Mouse (Mus musculus) hindbrain, embryonic 16.5 days (tissue): ENCODE data around the gene Uhrf1. TPM values are rescaled to one million over a fixed set of nuclear protein-coding genes. Genes with fewer than 3 reads are reported as not detected.
A peak's percentile ranks its signal among the peaks of the same experiment; 100 is the strongest.

ENCODE experiments used
- ATAC-seq: fragments of 200-750 bp; cut with Nextera tagmentation; 2 replicates; pipeline ENCODE4 v1.8.0; 2017; ENCODE audit warnings: moderate TSS enrichment, moderate library complexity
- H3K27ac ChIP-seq: fragments of 300-500 bp; sonication (generic); 2 replicates; pipeline ENCODE4 v1.5.1; 2014; ENCODE audit warnings: low read depth, mild to moderate bottlenecking, control low read depth, low read length, moderate library complexity
- H3K27me3 ChIP-seq: fragments of 300-500 bp; sonication (generic); replicated peaks from 2 replicates; pipeline ENCODE4 v1.6.1; 2014; ENCODE audit warnings: low read length; ENCODE audit not compliant: control insufficient read depth, insufficient read depth
- H3K36me3 ChIP-seq: fragments of 300-500 bp; sonication (generic); 2 replicates; pipeline ENCODE4 v1.6.1; 2014; ENCODE audit warnings: mild to moderate bottlenecking, low read length, moderate library complexity, mixed read lengths; ENCODE audit not compliant: control insufficient read depth, insufficient read depth
- H3K4me1 ChIP-seq: fragments of 300-500 bp; sonication (generic); 2 replicates; pipeline ENCODE4 v1.6.1; 2014; ENCODE audit warnings: low read depth, low read length; ENCODE audit not compliant: control insufficient read depth, insufficient read depth
- H3K4me2 ChIP-seq: fragments of 300-500 bp; sonication (generic); 2 replicates; pipeline ENCODE4 v1.6.1; 2014; ENCODE audit warnings: mild to moderate bottlenecking, low read length, control low read depth, moderate library complexity
- H3K4me3 ChIP-seq: fragments of 300-500 bp; sonication (generic); 2 replicates; pipeline ENCODE4 v1.5.1; 2014; ENCODE audit warnings: mild to moderate bottlenecking, low read length, control low read depth, moderate library complexity
- H3K9ac ChIP-seq: fragments of 300-500 bp; sonication (generic); 2 replicates; pipeline ENCODE4 v1.6.1; 2014; ENCODE audit warnings: low read depth, mild to moderate bottlenecking, control low read depth, low read length, moderate library complexity
- H3K9me3 ChIP-seq: fragments of 300-500 bp; sonication (generic); 2 replicates; pipeline ENCODE4 v1.6.1; 2014; ENCODE audit warnings: mild to moderate bottlenecking, low read length, moderate library complexity; ENCODE audit not compliant: control insufficient read depth
- WGBS: fragments of 180-500 bp; shearing (Covaris S2); extraction: QIAGEN DNeasy Blood & Tissue Kit; methylation state at CpG from one replicate; pipeline ENCODE4 v1.1.7; 2014; 5-methylcytosine and 5-hydroxymethylcytosine counted together
- polyA plus RNA-seq: library from polyadenylated mRNA; unstranded; fragments of >200 nt; fragmentation: Nextera tagmentation; extraction: Ambion mirVana; gene quantifications from 2 replicates; pipeline ENCODE4 v1.2.1, GENCODE M21; 2015

The Uhrf1 gene
- polyA plus RNA-seq, 1 experiment from 2014 or later, result 23.3 TPM

DNA sequence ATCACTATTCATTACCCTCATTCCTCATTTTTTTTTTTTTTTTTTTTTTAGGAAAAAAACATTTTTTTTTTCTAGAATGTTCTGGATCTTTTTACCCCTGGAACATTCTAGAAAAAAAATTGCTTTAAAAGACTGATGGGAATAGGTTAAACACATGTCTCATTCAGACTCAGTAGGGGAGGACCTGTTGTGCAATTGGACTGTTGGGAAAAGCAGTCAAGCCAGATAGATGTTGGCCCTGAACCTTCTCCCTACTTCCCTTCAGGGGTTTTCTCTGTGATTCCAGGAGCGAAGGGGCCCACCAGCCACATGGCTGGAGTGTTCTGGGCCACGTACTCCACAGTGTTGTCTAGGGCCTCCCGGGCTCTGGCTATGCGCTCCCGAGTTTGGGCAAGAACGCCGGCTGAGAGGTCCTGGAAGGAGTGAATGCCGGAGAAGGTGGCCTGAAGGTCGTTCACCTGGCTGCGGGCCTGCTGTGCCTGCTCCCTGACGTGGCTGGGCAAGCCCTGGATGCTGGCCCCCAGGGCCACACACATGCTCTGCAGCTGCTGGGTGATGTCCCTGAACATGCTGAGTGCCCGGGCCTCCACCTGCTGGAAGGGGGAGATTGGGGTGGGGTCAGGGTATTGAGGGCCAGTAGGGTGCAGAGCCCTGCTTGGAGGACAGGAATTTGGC, 23.5 kb upstream of the Uhrf1 start:
- no peak for ATAC-seq
- no peak overlapping the region for H3K4me3 ChIP-seq
- no peaks in the 10 kb centered on the region for H3K36me3 ChIP-seq
- no peaks in the 10 kb centered on the region for H3K9me3 ChIP-seq
- no peaks in the 10 kb centered on the region for H3K27me3 ChIP-seq
- H3K4me2 ChIP-seq, result no peak overlapping the region
- 83% methylated on average over 12 of the region's 12 CpGs for WGBS
- H3K4me1 ChIP-seq, result peaks cover 12% of the 10 kb centered on the region
- H3K9ac ChIP-seq, result no peak overlapping the region
- H3K27ac ChIP-seq, result no peak overlapping the region

GRCm38 (mm10) chr17:56281193-56281592, 21.9 kb upstream of the Uhrf1 start:
- no peak overlapping the region for H3K4me3 ChIP-seq
- no peak for ATAC-seq
- H3K9ac ChIP-seq, result no peak overlapping the region
- H3K9me3 ChIP-seq, result no peaks in the 10 kb centered on the region
- no peak overlapping the region for H3K4me2 ChIP-seq
- H3K27me3 ChIP-seq, result no peaks in the 10 kb centered on the region
- no peaks in the 10 kb centered on the region for H3K36me3 ChIP-seq
- 88% methylated on average over 12 of the region's 12 CpGs for WGBS
- H3K4me1 ChIP-seq, result peaks cover 10% of the 10 kb centered on the region
- H3K27ac ChIP-seq, result no peak overlapping the region

- 68% methylated on average over 4 of the region's 4 CpGs for WGBS
- Histone ChIP-seq H3K36me3 (no peaks in the 10 kb centered on the region), H3K9ac (no peak overlapping the region), H3K27ac (peak overlapping the region; percentile 44; the same call in 1 of the 2 replicates), H3K4me1 (no peaks in the 10 kb centered on the region), H3K4me2 (no peak overlapping the region), H3K27me3 (no peaks in the 10 kb centered on the region), H3K4me3 (no peak overlapping the region), H3K9me3 (no peaks in the 10 kb centered on the region)
- ATAC-seq, result peak; percentile 53; the same call in 1 of the 2 replicates
These were observed 20.3 kb upstream of the Uhrf1 start for GRCm38 (mm10) chr17:56282802-56283201.

- no peaks in the 10 kb centered on the region for H3K27me3 ChIP-seq
- ATAC-seq, result no peak
- no peak overlapping the region for H3K9ac ChIP-seq
- H3K4me1 ChIP-seq, result no peaks in the 10 kb centered on the region
- 93% methylated on average over 8 of the region's 8 CpGs for WGBS
- H3K4me3 ChIP-seq, result no peak overlapping the region
- no peak overlapping the region for H3K4me2 ChIP-seq
- no peaks in the 10 kb centered on the region for H3K9me3 ChIP-seq
- no peak overlapping the region for H3K27ac ChIP-seq
- no peaks in the 10 kb centered on the region for H3K36me3 ChIP-seq
These were observed 19.8 kb upstream of the Uhrf1 start for GRCm38 (mm10) chr17:56283316-56283715.

- Histone ChIP-seq H3K4me1 (peaks cover 10% of the 10 kb centered on the region), H3K27ac (no peak overlapping the region), H3K36me3 (no peaks in the 10 kb centered on the region), H3K4me2 (no peak overlapping the region), H3K27me3 (no peaks in the 10 kb centered on the region), H3K9ac (no peak overlapping the region), H3K4me3 (no peak overlapping the region), H3K9me3 (no peaks in the 10 kb centered on the region)
- no peak for ATAC-seq
- 97% methylated on average over 11 of the region's 11 CpGs for WGBS
These were observed 17.1 kb upstream of the Uhrf1 start for GRCm38 (mm10) chr17:56285995-56286394.

DNA sequence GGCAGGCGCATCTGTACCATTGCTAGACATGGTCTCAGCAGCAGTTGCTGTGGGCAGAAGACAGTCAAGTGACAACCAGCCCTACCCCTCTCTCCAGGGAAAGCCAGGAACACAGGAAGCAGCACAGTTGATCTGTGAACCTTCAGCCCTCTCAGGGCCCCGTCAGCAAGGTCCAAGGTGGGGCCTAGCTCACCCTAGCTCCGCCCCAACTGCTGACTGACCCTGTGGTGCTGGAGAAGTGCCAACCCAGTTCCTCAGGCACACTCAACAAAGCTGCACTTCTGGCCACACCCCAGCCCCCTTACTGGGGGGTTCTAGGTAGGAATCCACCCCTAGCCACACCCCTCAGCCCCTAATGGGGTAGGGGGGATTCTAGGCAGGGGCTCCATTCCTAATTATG, 15.3 kb upstream of the Uhrf1 start:
- no peak overlapping the region for H3K27ac ChIP-seq
- 69% methylated on average over 3 of the region's 3 CpGs for WGBS
- no peaks in the 10 kb centered on the region for H3K9me3 ChIP-seq
- ATAC-seq, result no peak
- no peak overlapping the region for H3K4me2 ChIP-seq
- H3K4me3 ChIP-seq, result no peak overlapping the region
- peaks cover 10% of the 10 kb centered on the region for H3K4me1 ChIP-seq
- H3K9ac ChIP-seq, result no peak overlapping the region
- H3K36me3 ChIP-seq, result no peaks in the 10 kb centered on the region
- no peaks in the 10 kb centered on the region for H3K27me3 ChIP-seq

DNA sequence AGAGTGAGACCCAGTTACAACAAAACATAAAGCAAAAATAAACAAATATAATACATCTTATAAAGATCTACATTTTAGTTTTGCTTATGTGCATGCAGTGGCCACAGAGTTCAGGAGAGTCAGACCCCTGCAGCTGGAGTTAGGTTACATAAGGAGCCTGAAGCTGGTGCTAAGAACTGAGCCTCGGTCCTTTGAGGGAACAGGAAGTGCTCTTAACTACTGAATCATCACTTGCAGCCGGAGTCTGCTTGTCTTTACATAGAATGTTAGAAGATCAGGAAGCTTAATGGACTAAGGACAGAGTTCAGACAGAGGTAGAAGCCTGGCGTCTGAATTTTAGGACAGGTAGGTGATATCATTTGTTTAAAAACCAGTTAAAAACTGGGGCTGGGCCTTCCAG, 14.3 kb upstream of the Uhrf1 start:
- Histone ChIP-seq H3K4me3 (no peak overlapping the region), H3K27ac (no peak overlapping the region), H3K4me1 (peaks cover 10% of the 10 kb centered on the region), H3K4me2 (no peak overlapping the region; the same call in 1 of the 2 replicates), H3K9ac (no peak overlapping the region), H3K27me3 (no peaks in the 10 kb centered on the region), H3K9me3 (no peaks in the 10 kb centered on the region), H3K36me3 (no peaks in the 10 kb centered on the region)
- 62% methylated on average over 3 of the region's 3 CpGs for WGBS
- no peak for ATAC-seq

GRCm38 (mm10) chr17:56289371-56290331, 13.5 kb upstream of the Uhrf1 start:
- Histone ChIP-seq H3K36me3 (no peaks in the 10 kb centered on the region), H3K27ac (peak overlapping the region; percentile 67), H3K9me3 (no peaks in the 10 kb centered on the region), H3K27me3 (no peaks in the 10 kb centered on the region), H3K9ac (peak overlapping the region; percentile 45; the same call in 1 of the 2 replicates), H3K4me3 (peak overlapping the region; percentile 34), H3K4me2 (peak overlapping the region; percentile 47), H3K4me1 (peaks cover 10% of the 10 kb centered on the region)
- 7% methylated on average over 23 of the region's 23 CpGs for WGBS
- ATAC-seq, result no peak
